Mouse (Mus musculus): ENCODE results near the gene Sbp. TPM values are rescaled to one million over a fixed set of nuclear protein-coding genes. Genes with fewer than 3 reads are reported as not detected.

Gene Sbp
- polyA plus RNA-seq, 1 experiment from 2014 or later: not detected

- WGBS: 68% methylated on average over 9 of the region's 9 CpGs
- Histone ChIP-seq H3K4me1 (ENCODE audit: control insufficient read depth in 2 of 2, insufficient read depth in 2 of 2, low read length in 2 of 2) (peaks cover 4% of the 10 kb centered on the region in 2 experiments; a peak in 1 of 4 replicates), H3K4me3 (ENCODE audit: control insufficient read depth in 1 of 2, insufficient read depth in 1 of 2, low read depth in 1 of 2, low read length in 2 of 2) (no peak overlapping the region), H3K27ac (replicated peaks in 1 of 2; ENCODE audit: control insufficient read depth in 1 of 2, insufficient read depth in 1 of 2, low read depth in 2 of 2, low read length in 2 of 2) (no peak overlapping the region), H3K36me3 (ENCODE audit: control insufficient read depth, insufficient read depth, low read length) (no peaks in the 10 kb centered on the region), H3K9me3 (ENCODE audit: control insufficient read depth, low read length) (no peaks in the 10 kb centered on the region), H3K27me3 (ENCODE audit: control insufficient read depth, insufficient read depth, low read length) (0 out of 2 replicates have a peak, but pooled peaks cover 11% of the 10 kb centered on the region), H3K9ac (ENCODE audit: low read length) (no peak overlapping the region), H3K4me2 (ENCODE audit: low read length) (peak overlapping the region; percentile 57)
- no peak for ATAC-seq (ENCODE audit: insufficient number of reproducible peaks, insufficient read depth, low FRiP score, low read depth)
Measured at GRCm38 (mm10) chr17:23992789-23993553, 51.5 kb downstream of the Sbp start.

- no peaks in the 10 kb centered on the region for H3K9me3 ChIP-seq (ENCODE audit: control insufficient read depth, low read length)
- H3K9ac ChIP-seq (ENCODE audit: low read length): peak overlapping the region; percentile 9; the same call in 1 of the 2 replicates
- 0 out of 2 replicates have a peak, but pooled peaks cover 11% of the 10 kb centered on the region for H3K27me3 ChIP-seq (ENCODE audit: control insufficient read depth, insufficient read depth, low read length)
- H3K4me3 ChIP-seq (ENCODE audit: control insufficient read depth in 1 of 2, insufficient read depth in 1 of 2, low read depth in 1 of 2, low read length in 2 of 2): no peak overlapping the region; a peak in 1 of 4 replicates
- H3K4me2 ChIP-seq (ENCODE audit: low read length): peak overlapping the region; percentile 57
- H3K27ac ChIP-seq (replicated peaks in 1 of 2; ENCODE audit: control insufficient read depth in 1 of 2, insufficient read depth in 1 of 2, low read depth in 2 of 2, low read length in 2 of 2): no peak overlapping the region
- peak; percentile 60; the same call in 1 of the 2 replicates for ATAC-seq (ENCODE audit: insufficient number of reproducible peaks, insufficient read depth, low FRiP score, low read depth)
- H3K36me3 ChIP-seq (ENCODE audit: control insufficient read depth, insufficient read depth, low read length): no peaks in the 10 kb centered on the region
- peaks cover 4% of the 10 kb centered on the region in 2 experiments; a peak in 1 of 4 replicates for H3K4me1 ChIP-seq (ENCODE audit: control insufficient read depth in 2 of 2, insufficient read depth in 2 of 2, low read length in 2 of 2)
- WGBS: 10% methylated on average over 31 of the region's 31 CpGs
Measured at GRCm38 (mm10) chr17:23993559-23994428, 52.3 kb downstream of the Sbp start.

GRCm38 (mm10) chr17:23994667-23995066, 53.2 kb downstream of the Sbp start:
- H3K4me3 ChIP-seq (ENCODE audit: control insufficient read depth in 1 of 2, insufficient read depth in 1 of 2, low read depth in 1 of 2, low read length in 2 of 2): no peak overlapping the region
- no peaks in the 10 kb centered on the region for H3K36me3 ChIP-seq (ENCODE audit: control insufficient read depth, insufficient read depth, low read length)
- no peak for ATAC-seq (ENCODE audit: insufficient number of reproducible peaks, insufficient read depth, low FRiP score, low read depth)
- no peak overlapping the region for H3K9ac ChIP-seq (ENCODE audit: low read length)
- 0 out of 2 replicates have a peak, but pooled peaks cover 11% of the 10 kb centered on the region for H3K27me3 ChIP-seq (ENCODE audit: control insufficient read depth, insufficient read depth, low read length)
- H3K4me2 ChIP-seq (ENCODE audit: low read length): no peak overlapping the region
- 76% methylated on average over 7 of the region's 7 CpGs for WGBS
- H3K4me1 ChIP-seq (ENCODE audit: control insufficient read depth in 2 of 2, insufficient read depth in 2 of 2, low read length in 2 of 2): peaks cover 9% of the 10 kb centered on the region in 2 experiments
- H3K27ac ChIP-seq (replicated peaks in 1 of 2; ENCODE audit: control insufficient read depth in 1 of 2, insufficient read depth in 1 of 2, low read depth in 2 of 2, low read length in 2 of 2): no peak overlapping the region
- H3K9me3 ChIP-seq (ENCODE audit: control insufficient read depth, low read length): no peaks in the 10 kb centered on the region

Other genes with a start within 250 kb of the Sbp start
- not detected in 2 replicates for gene 1520401A03Rik, start 218.9 kb upstream of the Sbp start, polyA plus RNA-seq (2014; fragmentation: Nextera tagmentation; extraction: Ambion mirVana)
- gene Pkmyt1, start 215.3 kb upstream of the Sbp start, polyA plus RNA-seq (2014; fragmentation: Nextera tagmentation; extraction: Ambion mirVana): 27.2 and 28.1 TPM in 2 replicates
- 10.6 and 12.7 TPM in 2 replicates for gene Paqr4, start 200.8 kb upstream of the Sbp start, polyA plus RNA-seq (2014; fragmentation: Nextera tagmentation; extraction: Ambion mirVana)
- not detected in 2 replicates for gene Kremen2, start 195.8 kb upstream of the Sbp start, polyA plus RNA-seq (2014; fragmentation: Nextera tagmentation; extraction: Ambion mirVana)
- gene Flywch1, start 170.1 kb upstream of the Sbp start, polyA plus RNA-seq (2014; fragmentation: Nextera tagmentation; extraction: Ambion mirVana): 42.4 TPM in 2 replicates
- gene Flywch2, start 155.6 kb upstream of the Sbp start, polyA plus RNA-seq (2014; fragmentation: Nextera tagmentation; extraction: Ambion mirVana): 4.4 and 5.1 TPM in 2 replicates
- 300 and 318 TPM in 2 replicates for gene Srrm2, start 151.1 kb upstream of the Sbp start, polyA plus RNA-seq (2014; fragmentation: Nextera tagmentation; extraction: Ambion mirVana)
- 950 and 1,075 TPM in 2 replicates for gene Elob, start 112.5 kb upstream of the Sbp start, polyA plus RNA-seq (2014; fragmentation: Nextera tagmentation; extraction: Ambion mirVana)
- gene Prss33, start 105.6 kb upstream of the Sbp start, polyA plus RNA-seq (2014; fragmentation: Nextera tagmentation; extraction: Ambion mirVana): not detected in 2 replicates
- gene Prss32, start 97.8 kb upstream of the Sbp start, polyA plus RNA-seq (2014; fragmentation: Nextera tagmentation; extraction: Ambion mirVana): not detected in 2 replicates
- gene Prss41, start 97.5 kb upstream of the Sbp start, polyA plus RNA-seq (2014; fragmentation: Nextera tagmentation; extraction: Ambion mirVana): not detected in 2 replicates
- not detected in 2 replicates for gene Prss21, start 73.6 kb upstream of the Sbp start, polyA plus RNA-seq (2014; fragmentation: Nextera tagmentation; extraction: Ambion mirVana)
- not detected in 2 replicates for gene Dcpp1, start 60.8 kb upstream of the Sbp start, polyA plus RNA-seq (2014; fragmentation: Nextera tagmentation; extraction: Ambion mirVana)
- not detected in 2 replicates for gene Dcpp2, start 60.8 kb upstream of the Sbp start, polyA plus RNA-seq (2014; fragmentation: Nextera tagmentation; extraction: Ambion mirVana)
- 0.36 and 0.54 TPM in 2 replicates for gene Dcpp3, start 24.2 kb upstream of the Sbp start, polyA plus RNA-seq (2014; fragmentation: Nextera tagmentation; extraction: Ambion mirVana)
- not detected in 2 replicates for gene Sbpl, start 13.6 kb downstream of the Sbp start, polyA plus RNA-seq (2014; fragmentation: Nextera tagmentation; extraction: Ambion mirVana)
- gene Prss30, start 38.9 kb downstream of the Sbp start, polyA plus RNA-seq (2014; fragmentation: Nextera tagmentation; extraction: Ambion mirVana): 0.26 TPM in 1 of 2 replicates, not detected in the other
- gene Prss22, start 56.4 kb downstream of the Sbp start, polyA plus RNA-seq (2014; fragmentation: Nextera tagmentation; extraction: Ambion mirVana): not detected in 2 replicates
- gene Prss27, start 96.5 kb downstream of the Sbp start, polyA plus RNA-seq (2014; fragmentation: Nextera tagmentation; extraction: Ambion mirVana): not detected in 2 replicates
- gene Kctd5, start 131.8 kb downstream of the Sbp start, polyA plus RNA-seq (2014; fragmentation: Nextera tagmentation; extraction: Ambion mirVana): 28.8 and 35.4 TPM in 2 replicates
- 44.5 and 45.6 TPM in 2 replicates for gene Pdpk1, start 209.3 kb downstream of the Sbp start, polyA plus RNA-seq (2014; fragmentation: Nextera tagmentation; extraction: Ambion mirVana)
- 23.6 and 26.0 TPM in 2 replicates for gene Amdhd2, start 222.1 kb downstream of the Sbp start, polyA plus RNA-seq (2014; fragmentation: Nextera tagmentation; extraction: Ambion mirVana)
- 581 and 616 TPM in 2 replicates for gene Atp6v0c, start 228.0 kb downstream of the Sbp start, polyA plus RNA-seq (2014; fragmentation: Nextera tagmentation; extraction: Ambion mirVana)

All from heart, embryonic 14.5 days (tissue).